Mouse (Mus musculus): Measurements from ENCODE around the gene Abhd14a.
A peak's percentile ranks its signal among the peaks of the same experiment; 100 is the strongest.
"Not testable (repeated sequence)": the region's sequence is repeated elsewhere in the genome, so short reads cannot be mapped to it uniquely, and the experiment has no call there.

Gene Abhd14a

GRCm38 (mm10) chr9:106447348-106447747, at the start of gene Abhd14a, which contains the start of gene Abhd14b:
Gene Abhd14a (minus strand): TSS chr9:106447678.
Gene Abhd14b (plus strand): TSS chr9:106447459.
- DNase-seq (ENCODE audit: low read depth) = peak; percentile 94

- DNase-seq (ENCODE audit: low read depth) = not testable (repeated sequence)
Measured at GRCm38 (mm10) chr9:106487602-106488001, 40.1 kb upstream of the Abhd14a start.

GRCm38 (mm10) chr9:106485076-106485475, 37.6 kb upstream of the Abhd14a start:
- no peak for DNase-seq (ENCODE audit: low read depth)

GRCm38 (mm10) chr9:106483606-106484005, 36.1 kb upstream of the Abhd14a start:
- DNase-seq (ENCODE audit: low read depth) = no peak

- DNase-seq (ENCODE audit: low read depth) = no peak
Measured at GRCm38 (mm10) chr9:106483136-106483535, 35.7 kb upstream of the Abhd14a start.

GRCm38 (mm10) chr9:106482578-106483115, 35.2 kb upstream of the Abhd14a start:
- DNase-seq (ENCODE audit: low read depth) = no peak

GRCm38 (mm10) chr9:106481676-106482075, 34.2 kb upstream of the Abhd14a start:
- no peak for DNase-seq (ENCODE audit: low read depth)

- no peak for DNase-seq (ENCODE audit: low read depth)
Measured at GRCm38 (mm10) chr9:106481075-106481474, 33.6 kb upstream of the Abhd14a start.

- no peak for DNase-seq (ENCODE audit: low read depth)
Measured at GRCm38 (mm10) chr9:106480541-106480940, 33.1 kb upstream of the Abhd14a start.

- no peak for DNase-seq (ENCODE audit: low read depth)
Measured at GRCm38 (mm10) chr9:106478101-106478500, 30.6 kb upstream of the Abhd14a start.

- no peak for DNase-seq (ENCODE audit: low read depth)
Measured at GRCm38 (mm10) chr9:106477649-106478048, 30.2 kb upstream of the Abhd14a start.

- peak; percentile 99 for DNase-seq (ENCODE audit: low read depth)
Measured at GRCm38 (mm10) chr9:106476924-106477484, 29.5 kb upstream of the Abhd14a start, which contains the start of gene Parp3. Gene Parp3 (minus strand): TSS chr9:106476949.

GRCm38 (mm10) chr9:106476002-106476923, 28.8 kb upstream of the Abhd14a start:
- DNase-seq (ENCODE audit: low read depth) = peak; percentile 91

GRCm38 (mm10) chr9:106475663-106476001, 28.2 kb upstream of the Abhd14a start, which contains the start of gene Rrp9:
Gene Rrp9 (plus strand): TSS chr9:106475963.
- no peak for DNase-seq (ENCODE audit: low read depth)

GRCm38 (mm10) chr9:106475046-106475445, 27.6 kb upstream of the Abhd14a start:
- DNase-seq (ENCODE audit: low read depth) = peak; percentile 38

GRCm38 (mm10) chr9:106474456-106474855, 27.0 kb upstream of the Abhd14a start:
- DNase-seq (ENCODE audit: low read depth) = peak; percentile 90

GRCm38 (mm10) chr9:106473753-106474105, 26.3 kb upstream of the Abhd14a start:
- no peak for DNase-seq (ENCODE audit: low read depth)

GRCm38 (mm10) chr9:106473081-106473752, 25.7 kb upstream of the Abhd14a start:
- no peak for DNase-seq (ENCODE audit: low read depth)

GRCm38 (mm10) chr9:106472321-106472720, 24.8 kb upstream of the Abhd14a start:
- no peak for DNase-seq (ENCODE audit: low read depth)

GRCm38 (mm10) chr9:106471892-106472291, 24.4 kb upstream of the Abhd14a start:
- DNase-seq (ENCODE audit: low read depth) = peak; percentile 50

GRCm38 (mm10) chr9:106470991-106471750, 23.7 kb upstream of the Abhd14a start:
- no peak for DNase-seq (ENCODE audit: low read depth)

- DNase-seq (ENCODE audit: low read depth) = no peak
Measured at GRCm38 (mm10) chr9:106469776-106470175, 22.3 kb upstream of the Abhd14a start.

Data from NIH3T3 (cell line).